Mouse (Mus musculus) G1E (cell line): ENCODE data around the gene Dppa1.

Experiments used
- CTCF ChIP-seq: IDR thresholded peaks from 2 replicates; pipeline ENCODE4 v1.5.1; 2012; ENCODE audit warnings: low read depth, low read length, inconsistent platforms, mixed read lengths
- POLR2AphosphoS5 ChIP-seq: IDR thresholded peaks from 2 replicates; pipeline ENCODE4 v1.6.1; 2012; ENCODE audit warnings: low read depth, low read length, inconsistent platforms; ENCODE audit not compliant: insufficient replicate concordance
- TAL1 ChIP-seq: conservative IDR thresholded peaks from 2 replicates; pipeline ENCODE4 v1.6.1; 2012; ENCODE audit warnings: low read depth, low read length, inconsistent platforms, mixed read lengths

GRCm38 (mm10) chr11:46631635-46632034 lies 2.6 kb upstream of the Dppa1 start:
- TF ChIP-seq CTCF (no peak), POLR2AphosphoS5 (no peak), TAL1 (no peak)
